Mouse (Mus musculus): ENCODE data around the gene Gm12169.

GRCm38 (mm10) chr11:46536978-46537377 is 13.0 kb downstream of the Gm12169 start:
- TF ChIP-seq CTCF (IDR thresholded peaks at IDR 0.05; ENCODE audit: low read depth) (no peak), EP300 (IDR thresholded peaks at IDR 0.05; ENCODE audit: low read depth) (no peak)
